Mouse (Mus musculus): Measurements from ENCODE around the gene Thy1. TPM values are rescaled to one million over a fixed set of nuclear protein-coding genes. Genes with fewer than 3 reads are reported as not detected.

The Thy1 gene
- polyA plus RNA-seq, 1 experiment from 2014 or later = not detected

DNA sequence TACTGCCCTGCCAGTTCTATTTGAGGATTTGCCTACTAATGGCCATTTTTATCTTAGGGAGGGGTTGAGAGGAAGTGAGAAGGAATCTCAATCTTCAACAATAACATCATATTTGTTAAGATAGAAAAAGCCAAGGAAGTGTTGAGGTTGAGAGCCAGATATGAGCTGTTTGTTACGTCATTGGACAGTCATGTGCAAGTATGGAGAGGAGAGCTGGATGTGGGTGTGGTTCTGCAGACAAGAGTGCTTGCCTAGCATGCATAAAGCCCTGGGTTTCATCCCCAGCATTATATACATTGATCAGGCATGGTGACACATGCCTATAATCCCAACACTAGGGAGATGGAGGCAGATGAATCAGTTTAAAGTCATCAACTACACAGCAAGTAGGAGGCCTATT is 10.8 kb downstream of the Thy1 start:
- Histone ChIP-seq H3K4me3 (no peak overlapping the region), H3K27ac (no peak overlapping the region), H3K27me3 (ENCODE audit: poor library complexity, severe bottlenecking) (no peaks in the 10 kb centered on the region), H3K9me3 (no peaks in the 10 kb centered on the region), H3K4me1 (no peaks in the 10 kb centered on the region), H3K36me3 (replicated peaks) (no peaks in the 10 kb centered on the region)
- 80% methylated on average over 1 of the region's 1 CpGs for WGBS
- DNase-seq (ENCODE audit: extremely low spot score, low spot score) = no peak

DNA sequence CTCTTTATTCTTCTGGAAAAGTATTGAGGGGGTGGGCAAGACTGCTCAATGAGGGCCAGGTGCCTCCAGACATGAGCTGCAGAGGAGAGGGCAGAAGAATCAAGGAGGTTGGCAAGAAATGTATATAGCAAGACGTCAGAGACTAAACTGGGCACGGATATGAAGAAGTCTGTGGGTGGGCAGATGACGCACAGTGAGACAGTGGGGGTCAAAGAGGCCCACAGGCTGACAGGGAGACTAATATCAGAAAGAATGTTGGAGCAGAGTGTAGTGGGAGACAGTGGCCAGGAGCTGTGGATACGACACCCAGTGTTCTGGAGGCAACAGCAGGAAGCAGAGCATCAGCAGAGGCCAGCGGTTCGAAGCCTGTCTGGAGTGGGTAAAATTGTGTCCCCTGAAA is 15.4 kb downstream of the Thy1 start:
- Histone ChIP-seq H3K27ac (no peak overlapping the region), H3K4me3 (no peak overlapping the region), H3K27me3 (ENCODE audit: poor library complexity, severe bottlenecking) (no peaks in the 10 kb centered on the region), H3K4me1 (no peaks in the 10 kb centered on the region), H3K36me3 (replicated peaks) (no peaks in the 10 kb centered on the region), H3K9me3 (no peaks in the 10 kb centered on the region)
- DNase-seq (ENCODE audit: extremely low spot score, low spot score) = no peak
- WGBS = 86% methylated on average over 6 of the region's 6 CpGs

DNA sequence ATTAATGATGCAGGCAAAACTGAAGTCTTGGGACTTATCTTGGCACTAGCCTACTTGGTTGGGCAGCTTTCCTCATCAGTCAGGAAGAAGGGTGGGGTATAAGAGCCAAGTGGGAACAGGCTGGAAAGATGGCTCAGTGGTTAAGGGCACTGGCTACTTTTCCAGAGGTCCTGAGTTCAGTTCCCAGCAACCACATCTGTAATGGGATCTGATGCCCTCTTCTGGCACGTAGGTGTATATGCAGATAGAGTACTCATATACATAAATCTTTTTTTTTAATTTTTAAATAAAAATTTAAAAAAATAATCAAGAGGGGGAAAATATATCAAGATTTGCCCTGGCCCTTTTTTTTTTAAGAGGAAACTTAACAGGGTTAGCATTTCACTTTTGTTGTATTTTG is 22.0 kb downstream of the Thy1 start:
- 38% methylated on average over 1 of the region's 1 CpGs for WGBS
- no peak overlapping the region for H3K4me3 ChIP-seq
- H3K27ac ChIP-seq = no peak overlapping the region
- H3K9me3 ChIP-seq = no peaks in the 10 kb centered on the region
- H3K27me3 ChIP-seq (ENCODE audit: poor library complexity, severe bottlenecking) = peaks cover 23% of the 10 kb centered on the region
- H3K4me1 ChIP-seq = peaks cover 33% of the 10 kb centered on the region
- DNase-seq (ENCODE audit: extremely low spot score, low spot score) = no peak
- no peaks in the 10 kb centered on the region for H3K36me3 ChIP-seq (replicated peaks)

DNA sequence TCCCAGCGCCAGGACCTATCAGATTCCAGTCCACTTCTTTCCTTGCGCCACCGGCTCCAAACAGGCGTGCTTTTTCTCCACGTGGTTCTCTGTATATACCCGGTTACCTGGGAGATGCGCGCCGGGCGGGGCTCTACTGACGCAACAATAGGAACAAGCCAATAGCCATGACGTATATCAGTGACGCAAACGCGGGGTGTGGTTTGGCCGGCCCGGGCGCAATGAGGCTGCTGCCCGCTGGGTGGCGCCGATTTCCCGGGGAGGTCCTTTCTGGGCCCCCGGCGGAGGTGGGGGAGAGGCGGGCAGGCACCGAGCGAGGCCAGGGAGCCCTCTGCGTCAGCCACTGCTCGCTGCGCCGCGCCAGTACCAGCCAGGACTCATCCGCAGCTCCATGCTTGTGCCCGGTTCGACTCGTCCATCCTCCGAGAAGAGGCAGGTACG is 23.6 kb downstream of the Thy1 start, which contains the start of gene Usp2:
TSS of gene Usp2 (plus strand) at position 237 of the 441 bp plus-strand sequence.
- under 1% methylated on average over 38 of the region's 38 CpGs for WGBS
- Histone ChIP-seq H3K27ac (peak within 1 kb of the TSS; percentile 78), H3K36me3 (replicated peaks) (no peaks in the 10 kb centered on the region), H3K9me3 (no peaks in the 10 kb centered on the region), H3K4me3 (peak within 1 kb of the TSS; percentile 61), H3K27me3 (ENCODE audit: poor library complexity, severe bottlenecking) (peaks cover 32% of the 10 kb centered on the region), H3K4me1 (peaks cover 49% of the 10 kb centered on the region)
- DNase-seq (ENCODE audit: extremely low spot score, low spot score) = peak; percentile 99

DNA sequence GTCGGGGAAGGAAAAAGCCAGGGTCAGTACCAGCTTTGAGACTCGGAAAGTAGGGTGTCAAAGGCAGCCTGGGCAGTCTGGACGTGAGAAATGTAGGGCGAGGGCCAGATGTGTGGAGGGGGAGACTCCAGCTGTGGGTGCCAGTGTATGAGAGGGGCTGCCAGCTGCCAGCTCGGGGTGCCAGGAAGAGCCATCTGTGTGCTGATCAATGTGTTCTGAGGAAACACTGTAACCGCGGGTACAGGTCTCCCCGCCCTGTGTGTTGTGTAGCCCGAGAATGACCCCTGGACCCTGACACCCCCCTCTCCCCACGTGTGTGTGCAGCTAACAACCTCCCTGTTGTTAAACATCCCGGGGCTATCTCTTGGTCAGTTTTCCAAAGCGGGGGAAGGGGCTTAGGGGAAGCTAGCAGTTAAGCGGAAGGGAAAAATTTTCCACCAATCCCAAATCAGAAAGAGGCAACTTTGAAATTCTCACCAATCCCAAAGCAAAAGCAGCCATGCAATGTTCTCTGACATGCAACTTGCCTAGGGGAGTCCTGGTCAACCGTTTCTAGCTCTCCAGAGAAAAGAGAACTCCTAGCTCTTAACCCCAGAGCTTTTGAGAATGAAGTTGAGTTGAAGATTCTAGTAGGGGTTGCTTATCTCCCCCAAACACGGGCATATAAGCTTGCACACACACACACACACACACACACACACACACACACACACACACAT is 24.2 kb downstream of the Thy1 start:
- 11% methylated on average over 15 of the region's 15 CpGs for WGBS
- H3K4me3 ChIP-seq = peak overlapping the region; percentile 61
- H3K27ac ChIP-seq = peak overlapping the region; percentile 78
- DNase-seq (ENCODE audit: extremely low spot score, low spot score) = no peak
- no peaks in the 10 kb centered on the region for H3K36me3 ChIP-seq (replicated peaks)
- no peaks in the 10 kb centered on the region for H3K9me3 ChIP-seq
- peaks cover 55% of the 10 kb centered on the region for H3K4me1 ChIP-seq
- H3K27me3 ChIP-seq (ENCODE audit: poor library complexity, severe bottlenecking) = peaks cover 34% of the 10 kb centered on the region

DNA sequence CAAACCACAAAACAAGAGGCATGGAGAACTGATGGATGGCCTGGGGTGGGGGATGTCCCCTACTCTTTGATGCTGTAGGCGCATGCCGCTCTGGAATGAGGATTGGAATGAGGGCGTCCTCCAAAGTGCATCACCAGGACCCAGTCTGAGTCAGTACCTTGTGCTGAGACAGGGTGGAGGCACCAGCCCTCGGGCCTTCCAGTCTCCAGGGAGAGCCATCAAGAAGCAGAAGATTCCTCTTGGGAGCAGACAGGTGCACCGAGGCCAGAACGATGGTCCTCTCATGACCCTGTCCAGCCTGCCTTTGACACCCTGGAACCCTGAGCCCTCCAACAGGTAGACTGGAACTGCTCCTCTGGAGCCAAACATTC is 24.8 kb downstream of the Thy1 start:
- peaks cover 61% of the 10 kb centered on the region for H3K4me1 ChIP-seq
- no peaks in the 10 kb centered on the region for H3K9me3 ChIP-seq
- 80% methylated on average over 6 of the region's 6 CpGs for WGBS
- no peak overlapping the region for H3K27ac ChIP-seq
- H3K27me3 ChIP-seq (ENCODE audit: poor library complexity, severe bottlenecking) = peaks cover 39% of the 10 kb centered on the region
- no peak overlapping the region; the same call in 1 of the 2 replicates for H3K4me3 ChIP-seq
- no peaks in the 10 kb centered on the region for H3K36me3 ChIP-seq (replicated peaks)
- DNase-seq (ENCODE audit: extremely low spot score, low spot score) = no peak

DNA sequence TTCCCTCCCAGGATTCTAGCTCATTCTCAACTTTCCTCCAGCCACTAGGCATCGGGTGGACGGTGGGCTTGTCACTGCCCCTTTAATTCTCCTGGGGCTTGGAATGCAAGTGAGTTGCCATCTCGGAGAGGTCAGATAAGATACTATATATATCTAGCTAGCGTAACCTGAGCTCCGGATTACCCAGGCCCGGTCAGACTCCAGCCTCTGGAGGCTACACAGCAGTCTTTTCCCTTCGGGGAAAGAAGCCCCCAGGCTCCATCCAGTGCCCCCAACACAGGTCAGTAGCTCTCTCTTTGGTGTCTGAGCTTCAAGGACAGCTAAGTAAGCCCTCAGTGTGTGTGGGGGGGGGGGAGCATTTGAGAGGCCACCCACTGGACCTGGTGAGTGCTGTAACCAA is 26.1 kb downstream of the Thy1 start:
- WGBS = 25% methylated on average over 7 of the region's 7 CpGs
- H3K4me3 ChIP-seq = no peak overlapping the region
- H3K27me3 ChIP-seq (ENCODE audit: poor library complexity, severe bottlenecking) = peaks cover 41% of the 10 kb centered on the region
- DNase-seq (ENCODE audit: extremely low spot score, low spot score) = no peak
- no peaks in the 10 kb centered on the region for H3K9me3 ChIP-seq
- H3K27ac ChIP-seq = peak overlapping the region; percentile 48; the same call in 1 of the 2 replicates
- H3K4me1 ChIP-seq = peaks cover 74% of the 10 kb centered on the region
- H3K36me3 ChIP-seq (replicated peaks) = no peaks in the 10 kb centered on the region

DNA sequence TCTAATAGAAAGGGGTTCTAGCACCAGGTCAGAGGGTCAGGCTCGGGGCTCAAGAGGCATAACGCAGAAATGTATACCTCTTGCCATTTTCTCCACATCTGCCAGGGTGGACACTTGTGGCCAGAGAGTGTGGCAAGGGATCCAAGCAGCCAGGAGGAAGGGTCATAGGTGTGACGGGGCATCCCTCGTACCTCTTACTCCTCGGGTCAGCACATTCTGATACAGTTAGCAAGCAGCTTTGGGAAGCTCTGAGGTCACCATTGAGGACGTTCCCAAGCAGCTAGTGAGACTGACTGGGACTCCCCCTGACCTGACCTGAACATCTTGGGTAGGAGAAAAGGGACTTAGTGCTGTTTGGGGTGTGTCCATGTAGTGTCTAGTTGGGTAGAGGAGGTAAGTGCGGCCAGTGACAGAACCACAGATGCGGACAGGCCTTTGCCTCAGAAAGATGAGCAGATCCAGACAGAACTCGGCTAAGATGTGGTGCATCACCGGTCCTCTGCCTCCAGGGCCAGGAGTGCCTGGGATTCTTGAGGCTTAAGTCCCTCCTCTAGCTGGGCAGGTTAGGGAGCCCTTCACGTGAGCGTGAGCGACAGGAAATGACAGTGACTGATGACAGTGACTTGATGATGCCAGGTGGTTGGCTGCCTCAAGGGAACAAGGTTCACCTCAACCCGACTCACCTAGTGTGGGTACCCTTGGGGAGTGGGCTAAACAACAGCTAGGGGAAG is 27.1 kb downstream of the Thy1 start:
- DNase-seq (ENCODE audit: extremely low spot score, low spot score) = no peak
- peaks cover 51% of the 10 kb centered on the region for H3K27me3 ChIP-seq (ENCODE audit: poor library complexity, severe bottlenecking)
- H3K9me3 ChIP-seq = no peaks in the 10 kb centered on the region
- H3K4me3 ChIP-seq = peak overlapping the region; percentile 8; the same call in 1 of the 2 replicates
- H3K36me3 ChIP-seq (replicated peaks) = no peaks in the 10 kb centered on the region
- 69% methylated on average over 14 of the region's 14 CpGs for WGBS
- H3K4me1 ChIP-seq = peaks cover 81% of the 10 kb centered on the region
- H3K27ac ChIP-seq = peak overlapping the region; percentile 84

DNA sequence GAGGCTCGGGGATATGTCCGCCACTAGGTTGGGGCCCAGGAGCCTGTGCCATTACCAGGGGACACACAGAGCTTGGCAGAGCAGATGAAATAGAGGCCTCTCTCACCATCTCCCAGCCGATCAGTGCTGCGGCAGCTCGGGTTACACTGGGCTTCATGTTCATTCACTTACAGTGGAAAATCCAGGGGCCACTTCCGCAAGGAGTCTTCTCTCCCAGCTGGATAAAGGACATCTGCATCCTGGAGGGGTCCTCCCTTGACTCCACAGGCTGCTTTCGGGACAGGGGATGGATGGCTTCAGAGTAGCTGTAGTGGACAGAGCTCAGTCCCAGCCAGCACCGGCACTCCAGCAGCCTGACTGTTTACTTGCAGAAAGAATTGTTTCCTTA is 27.7 kb downstream of the Thy1 start:
- Histone ChIP-seq H3K36me3 (replicated peaks) (no peaks in the 10 kb centered on the region), H3K4me3 (peak overlapping the region; percentile 8; the same call in 1 of the 2 replicates), H3K27ac (peak overlapping the region; percentile 84), H3K27me3 (ENCODE audit: poor library complexity, severe bottlenecking) (peaks cover 57% of the 10 kb centered on the region), H3K9me3 (no peaks in the 10 kb centered on the region), H3K4me1 (peaks cover 87% of the 10 kb centered on the region)
- 51% methylated on average over 8 of the region's 8 CpGs for WGBS
- DNase-seq (ENCODE audit: extremely low spot score, low spot score) = no peak

DNA sequence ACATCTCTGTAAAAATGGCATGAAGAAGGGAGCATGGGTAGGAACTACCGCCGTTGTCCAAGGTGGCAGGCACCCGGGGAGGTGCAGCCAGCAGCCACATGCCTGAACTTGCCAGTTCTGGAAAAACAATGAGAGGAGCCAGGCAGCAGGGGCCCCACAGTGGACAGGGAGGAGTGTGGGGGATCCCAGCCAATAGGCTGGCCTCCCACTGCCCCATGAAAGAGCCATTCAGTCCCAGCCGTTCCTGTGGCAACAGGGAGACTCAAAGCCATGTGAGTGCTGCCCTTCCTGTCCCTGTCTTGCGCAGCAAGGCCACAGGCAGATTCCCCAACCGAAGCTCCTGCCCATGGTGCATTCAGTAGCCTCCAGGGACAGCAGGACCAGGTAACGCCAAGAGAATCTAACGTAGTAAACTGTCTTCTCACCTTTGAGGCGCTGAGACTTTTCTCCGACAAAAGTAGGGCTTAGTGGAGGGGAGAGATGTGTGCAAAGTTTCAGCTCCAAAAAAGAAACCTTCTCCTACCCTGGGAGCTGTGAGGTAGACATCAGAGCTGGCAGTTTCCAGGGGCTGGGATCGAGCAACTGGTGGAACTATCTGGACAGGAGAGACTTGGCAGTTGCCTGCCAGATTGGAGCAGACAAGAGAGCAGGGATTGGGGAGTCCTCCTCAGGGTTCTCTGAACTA is 28.9 kb downstream of the Thy1 start:
- peak; percentile 74 for DNase-seq (ENCODE audit: extremely low spot score, low spot score)
- Histone ChIP-seq H3K27me3 (ENCODE audit: poor library complexity, severe bottlenecking) (peaks cover 63% of the 10 kb centered on the region), H3K36me3 (replicated peaks) (no peaks in the 10 kb centered on the region), H3K9me3 (no peaks in the 10 kb centered on the region), H3K4me3 (peak overlapping the region; percentile 36), H3K27ac (peak overlapping the region; percentile 84), H3K4me1 (peaks cover 90% of the 10 kb centered on the region)
- 23% methylated on average over 11 of the region's 11 CpGs for WGBS

DNA sequence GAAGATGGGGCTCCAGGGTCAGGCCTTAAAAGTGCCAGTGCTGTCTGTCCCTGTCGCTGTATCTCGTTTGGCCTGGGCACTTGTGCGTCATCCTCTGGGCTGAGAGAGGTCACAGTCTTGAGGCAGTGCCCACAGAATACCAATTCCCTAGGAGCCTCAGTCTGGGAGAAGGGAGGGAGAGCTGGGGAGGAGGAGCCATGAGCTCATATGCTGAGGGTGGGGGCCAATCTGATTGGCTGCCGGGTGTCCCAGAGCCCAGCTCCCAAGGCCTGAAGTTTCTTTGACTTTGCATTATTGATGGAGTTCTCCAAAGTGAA is 29.4 kb downstream of the Thy1 start:
- Histone ChIP-seq H3K4me1 (peaks cover 85% of the 10 kb centered on the region), H3K36me3 (replicated peaks) (no peaks in the 10 kb centered on the region), H3K4me3 (peak overlapping the region; percentile 36), H3K27ac (peak overlapping the region; percentile 84), H3K9me3 (no peaks in the 10 kb centered on the region), H3K27me3 (ENCODE audit: poor library complexity, severe bottlenecking) (peaks cover 65% of the 10 kb centered on the region)
- WGBS = 34% methylated on average over 4 of the region's 4 CpGs
- no peak for DNase-seq (ENCODE audit: extremely low spot score, low spot score)

DNA sequence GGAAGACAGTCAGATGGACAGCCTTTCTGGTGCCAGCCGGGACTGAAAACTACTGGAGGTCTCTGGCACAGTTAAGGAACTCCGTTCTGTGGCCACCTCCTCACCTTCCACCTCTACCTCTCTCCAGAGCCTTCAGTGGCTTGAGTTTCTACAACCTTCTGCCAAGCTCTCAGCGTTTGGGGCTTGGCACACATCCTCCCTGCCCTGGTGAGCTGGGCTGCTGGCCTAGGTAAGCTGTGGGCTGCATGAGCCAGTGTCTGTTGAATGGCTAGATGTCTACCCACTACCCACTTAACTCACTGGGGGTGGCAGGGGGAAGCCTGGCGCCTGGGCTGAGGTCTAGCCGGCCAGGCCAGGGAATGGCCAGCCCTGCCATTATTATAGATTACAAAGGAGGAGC is 29.9 kb downstream of the Thy1 start:
- Histone ChIP-seq H3K4me1 (peaks cover 80% of the 10 kb centered on the region), H3K4me3 (peak overlapping the region; percentile 12; the same call in 1 of the 2 replicates), H3K27ac (peak overlapping the region; percentile 84), H3K36me3 (replicated peaks) (no peaks in the 10 kb centered on the region), H3K27me3 (ENCODE audit: poor library complexity, severe bottlenecking) (peaks cover 65% of the 10 kb centered on the region), H3K9me3 (no peaks in the 10 kb centered on the region)
- WGBS = 60% methylated on average over 5 of the region's 5 CpGs
- no peak for DNase-seq (ENCODE audit: extremely low spot score, low spot score)

Data from forebrain, embryonic 10.5 days (tissue).